Mouse (Mus musculus): ENCODE data around the gene Accsl.
A peak's percentile ranks its signal among the peaks of the same experiment; 100 is the strongest.

Accsl gene

GRCm38 (mm10) chr2:93869107-93869600, at the start of gene Accsl:
Accsl (minus strand) TSS chr2:93869157.
- no peak for DNase-seq (ENCODE audit: inconsistent age in 2 of 2, low spot score in 1 of 2)

- no peak for DNase-seq (ENCODE audit: inconsistent age in 2 of 2, low spot score in 1 of 2)
These were observed 44.6 kb upstream of the Accsl start for GRCm38 (mm10) chr2:93913552-93913951.

- peak; percentile 31 to 72 for DNase-seq (ENCODE audit: inconsistent age in 2 of 2, low spot score in 1 of 2)
These were observed 43.0 kb upstream of the Accsl start for GRCm38 (mm10) chr2:93911942-93912341.

- peak; percentile 25 to 70 for DNase-seq (ENCODE audit: inconsistent age in 2 of 2, low spot score in 1 of 2)
These were observed 40.8 kb upstream of the Accsl start for GRCm38 (mm10) chr2:93909716-93910115.

- peak; percentile 40 to 46 for DNase-seq (ENCODE audit: inconsistent age in 2 of 2, low spot score in 1 of 2)
These were observed 38.8 kb upstream of the Accsl start for GRCm38 (mm10) chr2:93907519-93908294.

GRCm38 (mm10) chr2:93906316-93906715, 37.4 kb upstream of the Accsl start:
- peak; percentile 30 to 63 for DNase-seq (ENCODE audit: inconsistent age in 2 of 2, low spot score in 1 of 2)

- peak in 1 of 2 experiments; percentile 35 for DNase-seq (ENCODE audit: inconsistent age in 2 of 2, low spot score in 1 of 2)
These were observed 34.5 kb upstream of the Accsl start for GRCm38 (mm10) chr2:93903415-93903814.

- peak; percentile 38 to 63 for DNase-seq (ENCODE audit: inconsistent age in 2 of 2, low spot score in 1 of 2)
These were observed 33.8 kb upstream of the Accsl start for GRCm38 (mm10) chr2:93902680-93903305.

- no peak for DNase-seq (ENCODE audit: inconsistent age in 2 of 2, low spot score in 1 of 2)
These were observed 30.7 kb upstream of the Accsl start for GRCm38 (mm10) chr2:93899397-93900380.

- peak; percentile 49 to 65 for DNase-seq (ENCODE audit: inconsistent age in 2 of 2, low spot score in 1 of 2)
These were observed 22.8 kb upstream of the Accsl start for GRCm38 (mm10) chr2:93891611-93892280.

GRCm38 (mm10) chr2:93890143-93890542, 21.2 kb upstream of the Accsl start:
- DNase-seq (ENCODE audit: inconsistent age in 2 of 2, low spot score in 1 of 2) = no peak

GRCm38 (mm10) chr2:93889071-93889470, 20.1 kb upstream of the Accsl start:
- DNase-seq (ENCODE audit: inconsistent age in 2 of 2, low spot score in 1 of 2) = no peak

GRCm38 (mm10) chr2:93888366-93888765, 19.4 kb upstream of the Accsl start:
- DNase-seq (ENCODE audit: inconsistent age in 2 of 2, low spot score in 1 of 2) = no peak

- DNase-seq (ENCODE audit: inconsistent age in 2 of 2, low spot score in 1 of 2) = peak in 1 of 2 experiments; percentile 45
These were observed 18.3 kb upstream of the Accsl start for GRCm38 (mm10) chr2:93887273-93887672.

GRCm38 (mm10) chr2:93886013-93886794, 17.2 kb upstream of the Accsl start:
- DNase-seq (ENCODE audit: inconsistent age in 2 of 2, low spot score in 1 of 2) = peak in 1 of 2 experiments; percentile 64

GRCm38 (mm10) chr2:93883066-93883465, 14.1 kb upstream of the Accsl start:
- DNase-seq (ENCODE audit: inconsistent age in 2 of 2, low spot score in 1 of 2) = peak in 1 of 2 experiments; percentile 52

GRCm38 (mm10) chr2:93881640-93882367, 12.8 kb upstream of the Accsl start:
- DNase-seq (ENCODE audit: inconsistent age in 2 of 2, low spot score in 1 of 2) = peak; percentile 44 to 73

- no peak for DNase-seq (ENCODE audit: inconsistent age in 2 of 2, low spot score in 1 of 2)
These were observed 12.0 kb upstream of the Accsl start for GRCm38 (mm10) chr2:93880981-93881380.

- DNase-seq (ENCODE audit: inconsistent age in 2 of 2, low spot score in 1 of 2) = no peak
These were observed 11.5 kb upstream of the Accsl start for GRCm38 (mm10) chr2:93880450-93880849.

Measured in adrenal gland, adult (tissue).